Mouse (Mus musculus) lung, adult 10 weeks (tissue): ENCODE results near the gene Gfi1. TPM values are rescaled to one million over a fixed set of nuclear protein-coding genes. Genes with fewer than 3 reads are reported as not detected.

Experiments used
- polyA plus RNA-seq: library from polyadenylated mRNA; stranded (reverse); fragments of 350-450 nt; fragmentation: Illumina TruSeq; extraction: RNeasy Lipid Tissue Mini Kit (QIAGEN cat#74804); gene quantifications from one replicate; pipeline ENCODE4 v1.2.3, GENCODE M21; 2014; ENCODE audit warnings: low read depth, low replicate concordance; ENCODE audit not compliant: insufficient read depth

Gfi1 gene
- 0.37 TPM for polyA plus RNA-seq

GRCm38 (mm10) chr5:107725435-107726261, at the start of gene Gfi1:
Gene Gfi1 (minus strand): TSS chr5:107726036.

Other genes starting within 250 kb of the Gfi1 start
- 0.08 TPM for gene Gm42669, start 218.4 kb downstream of the Gfi1 start, polyA plus RNA-seq
- gene 1700028K03Rik, start 191.3 kb downstream of the Gfi1 start, polyA plus RNA-seq = not detected
- 7.7 TPM for gene Rpap2, start 128.7 kb downstream of the Gfi1 start, polyA plus RNA-seq
- gene Glmn, start 128.1 kb downstream of the Gfi1 start, polyA plus RNA-seq = 5.1 TPM
- gene Ube2d2b, start 104.1 kb upstream of the Gfi1 start, polyA plus RNA-seq = not detected
- 11.6 TPM for gene Evi5, start 149.1 kb upstream of the Gfi1 start, polyA plus RNA-seq
- gene Rpl5, start 174.5 kb upstream of the Gfi1 start, polyA plus RNA-seq = 710 TPM